ENCODE assay signal across 8 mouse cellular contexts in genomic region chr19:53893711-53894171, GRCm38 (mm10). TPM values are rescaled to one million over a fixed set of nuclear protein-coding genes. Genes with fewer than 3 reads are reported as not detected.
DNase-seq lines count a peak whose midpoint lies in the region; ATAC-seq lines count a peak whose summit lies in the region.

No protein-coding gene starts in this region.

- no peak for ATAC-seq in liver, embryonic 15.5 days (ENCODE audit: insufficient read depth)

- peak overlapping the region; percentile 14; the same call in 1 of the 2 replicates for H3K4me2 ChIP-seq in liver, embryonic 15.5 days

- no peak overlapping the region for H3K4me3 ChIP-seq in liver, embryonic 15.5 days (replicated peaks)

- H3K27ac ChIP-seq in liver, embryonic 15.5 days (replicated peaks), result peak overlapping the region; percentile 84

- H3K4me1 ChIP-seq in liver, embryonic 15.5 days (replicated peaks), result peaks cover 80% of the 10 kb centered on the region

- H3K36me3 ChIP-seq in liver, embryonic 15.5 days (replicated peaks), result no peaks in the 10 kb centered on the region

- DNase-seq in spleen, adult 18-20 months, result peak; percentile 46 to 55
- DNase-seq in spleen, adult 12 weeks (ENCODE audit: low spot score), result no peak
- DNase-seq in heart, adult 9 months (ENCODE audit: low spot score in 2 of 2), result peak; percentile 69 to 72
- DNase-seq in thymus, adult 18-20 months, result peak; percentile 65 to 83
- no peak for DNase-seq in left cerebral cortex, adult 8-10 months (ENCODE audit: low spot score in 2 of 2)
- DNase-seq in frontal cortex, adult 2 months (ENCODE audit: extremely low spot score in 1 of 2, low spot score in 1 of 2), result no peak
- DNase-seq in layer of hippocampus, adult 18-20 months (ENCODE audit: low spot score in 2 of 2), result no peak

- H3K27me3 ChIP-seq in liver, embryonic 15.5 days, result no peaks in the 10 kb centered on the region

- no peaks in the 10 kb centered on the region for H3K9me3 ChIP-seq in liver, embryonic 15.5 days (replicated peaks)

- H3K9ac ChIP-seq in liver, embryonic 15.5 days, result peak overlapping the region; percentile 22; the same call in 1 of the 2 replicates

- 20% methylated on average over 3 of the region's 3 CpGs for WGBS in liver, embryonic 15.5 days (ENCODE audit: insufficient replicate concordance)

RNA-seq across cellular contexts. Expression of gene Pdcd4, which starts 1.7 kb away (rescaled TPM):
- 16.0 and 17.8 TPM in 2 replicates for polyA plus RNA-seq in liver, embryonic 15.5 days (2015; fragmentation: Nextera tagmentation; extraction: Ambion mirVana)
- total RNA-seq in left cerebral cortex, adult 8-10 months (2022), result 100 to 1,000 TPM in 2 of 4 experiments, 10 to 100 TPM in 2; 95.8 to 102 (median 98.8) TPM
- polyA plus RNA-seq in frontal cortex, adult 2 months (2012; rRNA removed), result 70.3 and 78.0 TPM in 2 replicates
- 100 to 1,000 TPM; 118 to 123 TPM for total RNA-seq in layer of hippocampus, adult 18-20 months (2021)

RNA-seq across cellular contexts. Expression of gene Shoc2, which starts 50.4 kb away (rescaled TPM):
- 15.3 and 16.0 TPM in 2 replicates for polyA plus RNA-seq in liver, embryonic 15.5 days (2015; fragmentation: Nextera tagmentation; extraction: Ambion mirVana)
- total RNA-seq in left cerebral cortex, adult 8-10 months (2022), result 10 to 100 TPM; 54.0 to 59.6 (median 58.1) TPM
- 29.4 and 32.7 TPM in 2 replicates for polyA plus RNA-seq in frontal cortex, adult 2 months (2012; rRNA removed)
- total RNA-seq in layer of hippocampus, adult 18-20 months (2021), result 10 to 100 TPM; 46.3 to 51.5 TPM

RNA-seq across cellular contexts. Expression of gene Bbip1, which starts 50.7 kb away (rescaled TPM):
- 37.4 and 37.6 TPM in 2 replicates for polyA plus RNA-seq in liver, embryonic 15.5 days (2015; fragmentation: Nextera tagmentation; extraction: Ambion mirVana)
- 10 to 100 TPM; 39.9 to 52.1 (median 45.4) TPM for total RNA-seq in left cerebral cortex, adult 8-10 months (2022)
- polyA plus RNA-seq in frontal cortex, adult 2 months (2012; rRNA removed), result 82.4 and 87.0 TPM in 2 replicates
- 10 to 100 TPM; 46.4 to 49.1 TPM for total RNA-seq in layer of hippocampus, adult 18-20 months (2021)

Comparison
In these comparisons a context has a peak if more than half of its experiments do, and no peak if none do; other contexts are left out.
1. DNase-seq: peak in spleen, adult 18-20 months (2 of 2), heart, adult 9 months (2 of 2) and thymus, adult 18-20 months (2 of 2); none in spleen, adult 12 weeks (single experiment), left cerebral cortex, adult 8-10 months (0 of 2), frontal cortex, adult 2 months (0 of 2) and layer of hippocampus, adult 18-20 months (0 of 2).